Mouse (Mus musculus): ENCODE measurements around the gene Cyth2. TPM values are rescaled to one million over a fixed set of nuclear protein-coding genes. Genes with fewer than 3 reads are reported as not detected.

Cyth2 gene
- 100 to 1,000 TPM; 105 to 107 TPM for total RNA-seq (2021)

- DNase-seq: peak; percentile 100
Observed at GRCm38 (mm10) chr7:45813787-45814779, at the start of gene Cyth2. Cyth2 (minus strand) TSS chr7:45814581.

GRCm38 (mm10) chr7:45862804-45863203 lies 48.4 kb upstream of the Cyth2 start:
- no peak for DNase-seq

DNA sequence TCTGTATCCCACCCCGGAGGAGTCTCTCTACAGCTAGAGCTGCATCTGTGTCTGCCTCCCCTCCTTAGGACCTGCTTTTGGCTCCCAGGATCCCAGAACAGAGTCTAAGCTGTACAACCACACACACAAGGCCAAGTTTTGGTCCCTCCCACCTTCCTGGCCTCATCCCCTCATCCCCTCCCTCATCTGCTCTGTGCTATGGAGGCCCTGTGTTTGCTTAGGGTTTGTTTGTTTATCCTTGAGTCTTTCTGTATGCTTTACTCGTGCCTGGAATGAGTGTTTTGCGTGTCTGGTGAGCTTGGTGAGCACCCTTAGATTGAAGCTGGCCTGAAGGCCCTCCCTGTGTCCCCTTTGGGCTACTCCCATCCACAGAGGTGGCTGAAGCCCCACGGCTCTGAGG lies 44.6 kb upstream of the Cyth2 start:
- DNase-seq: no peak

DNA sequence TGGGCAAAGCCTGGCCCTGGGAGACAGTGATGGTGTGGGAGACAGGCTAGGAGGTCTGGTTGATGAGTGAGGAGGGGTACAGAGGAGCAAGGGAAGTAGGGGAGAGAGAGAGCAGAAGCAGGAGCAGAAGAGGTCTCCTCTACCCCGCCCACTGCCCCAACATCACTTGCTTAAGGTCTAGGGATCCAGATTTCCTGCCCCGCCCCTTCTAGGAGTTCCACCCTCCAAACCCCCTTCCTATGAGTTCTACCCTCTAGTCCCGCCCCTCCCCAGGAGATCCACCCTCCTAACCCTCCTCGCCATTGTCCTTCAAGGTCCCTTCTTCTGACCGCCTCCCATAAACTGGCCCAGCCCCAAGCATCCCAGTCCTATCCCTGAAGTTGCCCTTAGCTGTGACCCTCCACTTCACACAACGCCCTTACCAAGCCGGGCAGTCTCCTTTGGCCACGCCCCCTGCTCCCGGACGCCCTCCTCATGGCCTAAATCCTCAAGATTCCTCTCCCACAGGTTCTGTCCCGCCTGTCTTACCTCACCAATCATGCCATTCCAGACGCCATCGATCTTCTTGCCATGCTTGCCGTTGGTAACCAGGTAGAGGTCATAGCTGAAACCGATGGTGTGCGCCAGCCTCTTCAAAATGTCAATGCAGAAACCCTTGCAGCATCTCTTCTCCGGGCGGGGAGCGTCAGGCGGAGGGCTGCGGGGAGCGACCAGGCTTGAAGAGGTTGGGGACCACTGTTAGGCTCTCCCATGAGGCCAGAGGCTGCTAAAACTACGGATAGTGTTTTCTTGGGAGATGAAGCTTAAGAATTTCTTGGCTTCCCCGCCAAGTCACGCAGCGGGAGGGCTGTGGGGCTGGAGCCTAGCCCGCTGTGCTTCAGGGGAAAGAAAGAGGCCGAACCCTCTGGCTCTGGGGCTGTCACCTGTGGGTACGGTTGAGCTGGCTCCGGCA lies 42.8 kb upstream of the Cyth2 start:
- DNase-seq: no peak

DNA sequence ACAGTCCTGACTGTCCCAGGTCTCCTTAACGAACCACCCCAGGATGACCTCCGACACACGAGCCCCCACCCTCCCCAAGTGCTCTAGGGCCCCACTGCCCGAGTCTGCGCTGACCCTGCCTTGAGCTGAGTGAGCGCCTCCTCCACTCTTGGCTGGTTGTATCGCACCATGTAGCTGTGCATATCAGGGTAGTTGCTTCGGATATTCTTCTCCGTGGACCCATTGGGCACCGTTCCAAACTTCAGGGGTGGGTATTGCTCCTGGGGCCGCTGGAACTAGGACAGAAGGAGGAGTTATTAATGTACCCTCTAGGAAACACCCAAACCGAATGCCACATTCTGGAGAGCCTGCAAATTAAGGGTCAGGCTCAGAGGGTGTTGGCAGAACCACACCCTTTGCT lies 38.7 kb upstream of the Cyth2 start:
- no peak for DNase-seq

DNA sequence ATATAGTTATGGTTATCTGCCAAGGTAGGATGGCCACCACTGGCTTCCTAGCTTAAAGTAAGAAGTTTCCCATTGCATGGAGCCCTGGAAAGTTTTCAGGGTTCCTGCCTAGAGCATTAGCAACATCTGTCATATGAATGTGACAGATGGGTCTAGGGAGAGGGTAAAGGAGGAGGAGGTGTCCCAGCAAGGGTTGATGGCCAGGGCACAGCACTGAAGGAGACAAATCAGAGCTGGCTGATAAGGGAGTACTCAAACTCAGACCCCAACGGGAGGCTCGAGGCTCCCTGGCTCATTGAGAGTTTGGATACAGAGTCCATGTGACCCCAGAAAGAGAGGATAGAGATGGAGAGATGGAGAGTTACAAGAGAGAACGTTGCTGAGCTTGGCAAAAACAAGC lies 36.3 kb upstream of the Cyth2 start:
- no peak for DNase-seq

DNA sequence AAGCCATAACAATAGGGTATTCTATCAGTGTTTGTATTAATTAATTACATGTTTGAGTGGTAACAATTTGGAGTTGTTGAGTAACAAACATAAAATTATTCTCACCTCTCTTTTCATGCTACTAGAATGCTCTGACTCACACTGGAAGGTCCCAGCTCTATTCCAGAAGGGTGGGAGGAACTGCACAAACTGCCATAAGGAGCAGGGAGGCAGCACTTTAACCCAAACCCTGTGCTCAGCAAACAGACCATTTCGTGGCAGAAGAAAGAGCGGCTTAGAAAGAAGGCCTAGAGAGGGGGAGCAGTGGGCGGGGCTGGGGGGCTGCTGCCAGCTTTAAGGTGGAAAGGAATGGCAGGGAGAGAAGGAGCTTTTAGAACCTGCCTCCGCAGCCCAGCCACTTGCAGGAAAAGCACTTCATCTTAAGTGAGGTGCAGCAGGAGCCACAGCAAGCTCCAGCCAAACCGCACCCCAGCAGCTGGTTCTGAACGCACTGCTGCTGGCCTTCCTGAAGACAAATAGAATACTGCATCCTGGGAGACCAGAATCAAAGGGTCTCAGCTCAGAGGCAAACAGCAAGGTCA lies 34.2 kb upstream of the Cyth2 start:
- DNase-seq: no peak

- DNase-seq: no peak
Observed at GRCm38 (mm10) chr7:45842950-45843744, 28.8 kb upstream of the Cyth2 start.

- no peak for DNase-seq
Observed at GRCm38 (mm10) chr7:45833924-45834323, 19.5 kb upstream of the Cyth2 start.

DNA sequence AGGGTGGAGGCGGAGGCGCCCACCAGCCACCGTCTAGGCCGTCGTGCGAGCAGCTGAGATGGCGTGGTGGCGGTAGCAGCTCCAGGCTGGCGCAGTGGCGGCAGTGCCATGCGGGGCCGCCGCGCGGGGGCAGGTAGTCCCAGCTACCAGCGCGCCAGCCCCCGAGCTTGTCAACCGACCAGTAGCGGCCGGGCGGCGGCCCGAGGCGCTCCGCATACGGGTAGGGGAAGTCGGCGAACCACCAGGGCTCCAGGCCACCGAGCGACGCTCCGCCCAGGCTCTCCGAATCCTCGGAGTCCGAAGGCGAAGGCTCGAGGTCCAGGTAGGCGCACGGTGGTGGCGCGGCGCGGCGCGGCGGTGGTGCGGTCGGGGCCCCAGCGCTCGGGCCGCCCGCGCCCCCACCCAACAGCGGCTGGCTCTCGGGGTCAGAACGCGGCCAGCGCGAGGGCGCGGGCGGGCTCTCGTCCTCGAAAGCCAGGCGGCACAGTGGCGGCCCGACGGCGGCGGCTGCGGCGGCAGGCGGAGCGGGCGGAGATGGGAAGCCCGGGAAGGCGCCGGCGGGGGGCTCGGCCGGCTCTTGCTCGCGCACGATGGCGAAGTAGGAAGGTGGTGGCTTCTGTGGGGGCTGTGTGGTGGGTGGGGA lies 18.9 kb upstream of the Cyth2 start:
- DNase-seq: no peak

GRCm38 (mm10) chr7:45832428-45832827 lies 18.0 kb upstream of the Cyth2 start:
- DNase-seq: no peak

DNA sequence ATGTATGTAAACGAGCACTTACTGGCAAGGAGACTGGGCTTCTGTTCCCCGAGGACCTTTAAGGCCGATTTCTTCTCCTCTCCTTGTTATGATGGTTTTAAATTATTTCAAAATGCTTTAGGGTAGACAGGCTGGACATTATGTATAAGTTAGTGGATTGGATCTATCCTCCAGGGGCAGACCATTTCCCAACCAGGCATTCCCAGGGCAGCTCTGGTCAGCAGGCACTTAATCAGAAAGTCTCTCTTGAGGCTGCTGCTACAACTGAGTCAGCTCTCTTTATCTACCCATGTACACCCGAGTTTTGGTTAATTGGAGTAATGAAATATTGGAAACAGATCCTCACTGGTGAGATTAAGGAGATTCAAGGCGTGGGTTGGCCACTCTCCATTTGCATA lies 16.7 kb upstream of the Cyth2 start:
- DNase-seq: no peak

DNA sequence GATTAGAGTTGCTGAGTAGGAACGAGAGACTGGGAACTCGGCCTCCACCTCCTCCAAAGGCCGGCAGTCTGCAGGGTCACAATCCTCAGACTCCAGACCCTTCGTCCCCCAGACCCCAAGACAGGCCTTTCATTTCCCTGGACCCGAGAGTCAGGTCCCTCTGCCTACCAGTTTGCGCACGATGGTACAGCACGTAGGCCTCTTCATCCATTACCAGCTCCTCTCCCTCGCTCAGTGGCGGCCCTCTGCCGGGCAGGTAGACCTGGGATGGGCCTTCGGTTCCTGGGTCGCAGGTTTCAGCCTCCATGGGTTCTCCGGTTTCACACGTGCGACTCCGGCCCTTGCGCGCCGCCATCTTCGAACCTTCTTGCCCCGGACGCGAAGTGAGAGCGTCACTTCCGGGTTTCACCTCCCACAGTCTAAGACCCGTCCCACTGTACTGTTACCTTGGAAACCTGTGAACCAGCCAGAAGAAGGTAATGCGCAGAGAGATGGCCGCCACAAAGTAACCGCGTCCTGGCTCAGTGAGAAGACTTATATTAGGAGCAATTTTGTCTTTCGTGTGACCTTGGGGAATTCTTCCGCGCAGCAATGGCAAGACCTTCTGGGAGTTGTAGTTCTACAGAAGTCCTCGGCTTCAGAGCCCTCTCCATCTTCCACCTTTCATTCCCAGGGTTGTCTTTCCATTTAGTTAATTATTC lies 16.2 kb upstream of the Cyth2 start, which contains the start of gene Grwd1:
Gene Grwd1, minus strand, starts transcription at position 518 of the 701 bp plus-strand sequence.
- peak; percentile 84 for DNase-seq

- no peak for DNase-seq
Observed at GRCm38 (mm10) chr7:45826631-45827030, 12.2 kb upstream of the Cyth2 start.

DNA sequence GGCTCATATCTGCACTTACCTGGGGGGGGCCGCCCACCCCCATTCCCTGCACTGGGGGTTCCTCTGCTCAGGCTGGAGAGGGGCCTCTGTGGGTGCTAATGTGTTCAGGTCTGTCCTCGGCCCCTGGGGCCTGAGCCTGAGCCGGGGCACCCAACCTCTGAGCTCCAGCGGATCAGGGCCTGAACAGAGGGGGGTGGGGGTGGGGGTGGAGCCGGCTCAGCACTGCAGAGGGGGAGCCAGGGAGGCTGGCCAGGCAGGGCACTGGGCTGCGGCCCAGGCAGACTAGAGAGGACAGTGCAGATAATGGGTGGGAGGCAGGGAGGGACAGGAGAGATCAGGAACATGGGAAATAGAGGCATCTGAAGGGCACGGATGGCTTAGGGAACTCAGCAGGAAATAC lies 10.2 kb upstream of the Cyth2 start, which contains the start of gene Kcnj14:
Gene Kcnj14, minus strand, starts transcription at position 185 of the 400 bp plus-strand sequence.
- no peak for DNase-seq

GRCm38 (mm10) chr7:45820913-45821312 lies 6.5 kb upstream of the Cyth2 start:
- DNase-seq: no peak

- no peak for DNase-seq
Observed at GRCm38 (mm10) chr7:45819843-45820242, 5.5 kb upstream of the Cyth2 start.

DNA sequence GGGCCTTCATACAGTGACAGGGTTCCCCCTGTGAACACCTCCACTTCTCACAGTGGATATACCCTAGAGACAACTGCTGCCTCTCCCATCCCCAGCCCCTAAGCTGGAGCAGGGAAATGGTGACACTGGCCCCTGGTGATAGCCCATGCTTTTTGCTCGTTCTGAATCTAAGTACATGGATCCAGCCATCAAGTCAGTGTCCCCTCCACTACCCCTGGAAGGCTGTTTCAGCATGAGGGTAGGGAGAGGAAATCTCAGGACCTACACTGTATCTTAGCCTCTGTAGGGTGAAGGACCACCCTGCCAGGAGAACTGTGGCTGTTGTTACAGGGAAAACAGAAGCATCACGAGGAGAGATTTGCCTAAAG lies 1.6 kb upstream of the Cyth2 start:
- no peak for DNase-seq

- DNase-seq: no peak
Observed at GRCm38 (mm10) chr7:45815323-45815983, 1.1 kb upstream of the Cyth2 start.

- DNase-seq: no peak
Observed at GRCm38 (mm10) chr7:45814841-45815240, 460 bp upstream of the Cyth2 start.
